Mouse (Mus musculus) liver, embryonic 14.5 days (tissue): Measurements from ENCODE around the gene Glt1d1. TPM values are rescaled to one million over a fixed set of nuclear protein-coding genes. Genes with fewer than 3 reads are reported as not detected.

Experiments used
- ATAC-seq: fragments of 200-750 bp; cut with Nextera tagmentation; 2 replicates; pipeline ENCODE4 v1.8.0; 2017; ENCODE audit warnings: moderate number of reproducible peaks, mild to moderate bottlenecking, moderate library complexity; ENCODE audit not compliant: insufficient read depth
- DNase-seq, 3 experiments: peaks; one replicate each; pipeline ENCODE4 v3.0.0-alpha.2; 2012 to 2013; ENCODE audit warnings: low read depth in 3 of 3, low spot score in 3 of 3
- H3K27ac ChIP-seq: fragments of 300-500 bp; sonication (generic); 2 replicates; pipeline ENCODE4 v1.5.1; 2014; ENCODE audit warnings: moderate library complexity, mild to moderate bottlenecking, control low read depth, inconsistent platforms
- H3K27me3 ChIP-seq: fragments of 300-500 bp; sonication (generic); 2 replicates; pipeline ENCODE4 v1.6.1; 2014; ENCODE audit warnings: mild to moderate bottlenecking, low read length, moderate library complexity; ENCODE audit not compliant: control insufficient read depth, insufficient read depth
- H3K36me3 ChIP-seq: fragments of 300-500 bp; sonication (generic); replicated peaks from 2 replicates; pipeline ENCODE4 v1.6.1; 2014; ENCODE audit warnings: low read depth; ENCODE audit not compliant: control insufficient read depth, insufficient read depth
- H3K4me1 ChIP-seq, 2 experiments: fragments of 200-500 bp in 1 of 2; fragments of 300-500 bp in 1 of 2; sonication (generic) in 1 of 2; replicated peaks; 2 replicates each; pipeline ENCODE4 v1.6.1; 2012 to 2014; ENCODE audit warnings: antibody characterized with exemption in 1 of 2, inconsistent platforms in 1 of 2, low read length in 1 of 2; ENCODE audit not compliant: control insufficient read depth in 2 of 2, insufficient read depth in 2 of 2
- H3K4me2 ChIP-seq: fragments of 300-500 bp; sonication (generic); 2 replicates; pipeline ENCODE4 v1.6.1; 2014; ENCODE audit warnings: low read depth, mild to moderate bottlenecking, control low read depth, moderate library complexity
- H3K4me3 ChIP-seq, 2 experiments: fragments of 200-500 bp in 1 of 2; fragments of 300-500 bp in 1 of 2; sonication (generic) in 1 of 2; 2 replicates each; pipeline ENCODE4 v1.5.1; 2012 to 2014; ENCODE audit warnings: low read depth in 2 of 2, low read length in 2 of 2, mild to moderate bottlenecking in 2 of 2, control low read depth in 1 of 2, inconsistent platforms in 1 of 2, moderate library complexity in 1 of 2; ENCODE audit not compliant: insufficient read depth in 1 of 2
- H3K9ac ChIP-seq: fragments of 300-500 bp; sonication (generic); replicated peaks from 2 replicates; pipeline ENCODE4 v1.6.1; 2014; ENCODE audit warnings: mild to moderate bottlenecking, control low read depth, moderate library complexity
- H3K9me3 ChIP-seq: fragments of 300-500 bp; sonication (generic); 2 replicates; pipeline ENCODE4 v1.6.1; 2016; ENCODE audit warnings: low read length, mixed read lengths; ENCODE audit not compliant: control insufficient read depth
- CTCF ChIP-seq: IDR thresholded peaks from 2 replicates; pipeline ENCODE4 v1.5.1; 2016; ENCODE audit warnings: antibody characterized with exemption, low read depth, control low read depth
- EP300 ChIP-seq: IDR thresholded peaks from 2 replicates; pipeline ENCODE4 v1.6.1; 2016; ENCODE audit warnings: antibody characterized with exemption, low read depth
- WGBS: fragments of 180-500 bp; shearing (Covaris S2); extraction: QIAGEN DNeasy Blood & Tissue Kit; methylation state at CpG from one replicate; pipeline ENCODE4 v1.1.7; 2014; ENCODE audit not compliant: insufficient replicate concordance; 5-methylcytosine and 5-hydroxymethylcytosine counted together
- polyA plus RNA-seq, 2 experiments: library from polyadenylated mRNA; depleted of rRNA in 1 of 2; stranded (reverse) in 1 of 2; unstranded in 1 of 2; fragments of >200 nt; fragmentation: Nextera tagmentation in 1 of 2; extraction: Ambion mirVana in 1 of 2; gene quantifications; 2 replicates each; pipeline versions ENCODE4 v1.2.1 to v1.2.3; 2012 to 2014

The Glt1d1 gene
- polyA plus RNA-seq, 2 experiments, result 0.13 TPM; not detected in 1

DNA sequence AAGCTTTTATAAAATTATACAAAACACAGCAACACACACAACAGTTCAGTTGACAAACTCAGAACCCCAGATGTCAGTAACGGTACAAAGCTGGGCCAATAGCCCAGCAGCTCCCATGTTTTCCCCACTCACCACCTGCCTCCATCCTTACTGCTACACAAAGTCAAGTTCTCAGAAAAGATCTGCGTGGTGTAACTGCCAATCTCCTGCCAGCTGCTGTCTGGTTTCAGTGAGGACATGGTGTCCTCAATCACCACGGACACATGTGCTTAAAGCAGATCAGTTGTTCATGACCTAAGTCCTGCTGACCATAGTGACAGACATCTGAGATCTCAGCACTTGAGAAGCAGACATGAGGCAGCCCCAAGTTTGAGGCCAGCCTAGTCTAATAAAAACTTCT, 36.4 kb upstream of the Glt1d1 start:
- DNase-seq, result no peak
- TF ChIP-seq CTCF, result no peak
- no peak for TF ChIP-seq EP300
- Histone ChIP-seq H3K4me3 (no peak overlapping the region), H3K27ac (no peak overlapping the region), H3K9ac (no peak overlapping the region), H3K9me3 (no peaks in the 10 kb centered on the region), H3K27me3 (no peaks in the 10 kb centered on the region), H3K36me3 (peaks cover 24% of the 10 kb centered on the region), H3K4me1 (no peaks in the 10 kb centered on the region), H3K4me2 (no peak overlapping the region)
- 80% methylated on average over 3 of the region's 3 CpGs for WGBS
- no peak for ATAC-seq

DNA sequence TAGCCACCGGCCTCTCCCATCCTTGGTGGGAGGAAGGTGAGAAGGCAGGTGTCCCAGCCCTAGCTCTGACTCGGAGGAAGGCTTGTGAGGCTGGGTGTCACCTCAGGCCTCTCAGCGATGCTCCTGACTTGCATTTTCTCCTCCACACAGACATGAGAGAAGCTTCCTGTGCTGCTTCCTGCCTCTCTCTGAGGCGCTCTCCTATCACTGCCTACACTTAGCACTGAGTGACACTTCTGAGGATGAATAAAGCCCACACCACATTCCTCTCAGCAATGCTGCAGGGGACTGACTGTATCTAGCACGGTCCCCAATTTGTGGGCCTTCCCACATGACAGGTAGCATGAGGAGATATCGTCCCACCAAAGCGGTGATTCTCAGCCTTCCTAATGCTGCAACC, 35.2 kb upstream of the Glt1d1 start:
- Histone ChIP-seq H3K36me3 (peaks cover 29% of the 10 kb centered on the region), H3K4me2 (no peak overlapping the region), H3K9ac (no peak overlapping the region), H3K27me3 (no peaks in the 10 kb centered on the region), H3K4me1 (no peaks in the 10 kb centered on the region), H3K9me3 (no peaks in the 10 kb centered on the region), H3K4me3 (no peak overlapping the region), H3K27ac (no peak overlapping the region)
- WGBS, result 68% methylated on average over 7 of the region's 7 CpGs
- no peak for TF ChIP-seq CTCF
- no peak for TF ChIP-seq EP300
- ATAC-seq, result no peak
- DNase-seq, result no peak

DNA sequence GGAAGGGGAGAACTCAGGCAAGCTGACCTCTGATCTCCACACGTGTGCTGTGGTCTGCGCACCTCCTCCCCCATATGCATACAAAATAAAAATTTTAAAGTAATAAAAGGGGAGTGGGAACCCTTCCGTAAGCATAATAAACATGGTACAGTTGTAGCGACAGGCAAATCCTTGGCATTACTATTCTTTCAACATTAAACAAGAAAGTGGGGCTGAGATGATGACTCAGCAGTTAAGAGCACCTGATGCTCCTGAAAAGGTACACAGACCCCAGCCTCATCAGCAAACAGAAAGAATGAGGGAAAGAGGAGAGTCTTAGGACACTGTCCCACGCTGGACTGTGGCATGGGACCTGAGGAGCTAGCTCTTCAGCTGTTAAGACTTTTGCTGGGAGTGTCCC, 29.1 kb upstream of the Glt1d1 start:
- Histone ChIP-seq H3K4me3 (no peak overlapping the region), H3K4me2 (no peak overlapping the region), H3K9ac (no peak overlapping the region), H3K36me3 (peaks cover 42% of the 10 kb centered on the region), H3K27me3 (no peaks in the 10 kb centered on the region), H3K9me3 (no peaks in the 10 kb centered on the region), H3K4me1 (no peaks in the 10 kb centered on the region), H3K27ac (no peak overlapping the region)
- no peak for DNase-seq
- TF ChIP-seq CTCF (no peak), EP300 (no peak)
- ATAC-seq, result no peak
- 83% methylated on average over 5 of the region's 5 CpGs for WGBS

DNA sequence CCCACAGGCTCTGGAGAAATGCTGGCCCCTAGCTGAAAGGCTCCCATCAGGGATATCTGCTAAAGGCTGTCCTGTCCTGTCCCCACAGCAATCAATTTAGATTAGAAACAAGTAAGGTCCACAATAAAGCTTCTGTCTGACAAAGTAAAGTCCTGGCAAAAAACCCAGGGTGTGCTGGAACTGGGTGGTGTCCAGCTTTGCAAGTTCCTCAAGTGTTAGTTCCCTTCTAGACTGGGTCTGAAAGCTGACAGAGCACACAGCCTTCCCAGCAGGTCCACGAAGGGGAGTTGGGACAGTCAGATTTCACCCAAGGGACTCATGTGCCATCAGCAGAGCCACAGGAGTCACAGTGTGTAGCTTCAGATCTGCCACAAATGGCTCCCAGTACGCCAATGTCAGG, 24.6 kb upstream of the Glt1d1 start:
- TF ChIP-seq CTCF (no peak), EP300 (no peak)
- no peak overlapping the region for H3K4me3 ChIP-seq
- H3K36me3 ChIP-seq, result peaks cover 31% of the 10 kb centered on the region
- ATAC-seq, result no peak
- no peaks in the 10 kb centered on the region for H3K9me3 ChIP-seq
- DNase-seq, result no peak
- 67% methylated on average over 2 of the region's 2 CpGs for WGBS
- H3K4me1 ChIP-seq, result peaks cover 0 to 26% of the 10 kb centered on the region in 2 experiments; a peak in 2 of 4 replicates
- no peak overlapping the region for H3K9ac ChIP-seq
- no peak overlapping the region for H3K4me2 ChIP-seq
- no peak overlapping the region for H3K27ac ChIP-seq
- H3K27me3 ChIP-seq, result no peaks in the 10 kb centered on the region

GRCm38 (mm10) chr5:127609191-127609714, 22.8 kb upstream of the Glt1d1 start:
- Histone ChIP-seq H3K4me1 (peaks cover 0 to 31% of the 10 kb centered on the region in 2 experiments; a peak in 2 of 4 replicates), H3K9me3 (no peaks in the 10 kb centered on the region), H3K36me3 (peaks cover 24% of the 10 kb centered on the region), H3K4me3 (no peak overlapping the region), H3K4me2 (no peak overlapping the region), H3K27ac (no peak overlapping the region), H3K27me3 (no peaks in the 10 kb centered on the region), H3K9ac (no peak overlapping the region)
- DNase-seq, result no peak
- WGBS, result 74% methylated on average over 7 of the region's 7 CpGs
- no peak for ATAC-seq
- TF ChIP-seq EP300, result no peak
- no peak for TF ChIP-seq CTCF
